Mouse (Mus musculus): Measurements from ENCODE around the gene Kifc3. TPM values are rescaled to one million over a fixed set of nuclear protein-coding genes. Genes with fewer than 3 reads are reported as not detected.

Kifc3 gene
- total and polyA plus RNA-seq, 2 experiments = 6.8 to 28.3 TPM

DNA sequence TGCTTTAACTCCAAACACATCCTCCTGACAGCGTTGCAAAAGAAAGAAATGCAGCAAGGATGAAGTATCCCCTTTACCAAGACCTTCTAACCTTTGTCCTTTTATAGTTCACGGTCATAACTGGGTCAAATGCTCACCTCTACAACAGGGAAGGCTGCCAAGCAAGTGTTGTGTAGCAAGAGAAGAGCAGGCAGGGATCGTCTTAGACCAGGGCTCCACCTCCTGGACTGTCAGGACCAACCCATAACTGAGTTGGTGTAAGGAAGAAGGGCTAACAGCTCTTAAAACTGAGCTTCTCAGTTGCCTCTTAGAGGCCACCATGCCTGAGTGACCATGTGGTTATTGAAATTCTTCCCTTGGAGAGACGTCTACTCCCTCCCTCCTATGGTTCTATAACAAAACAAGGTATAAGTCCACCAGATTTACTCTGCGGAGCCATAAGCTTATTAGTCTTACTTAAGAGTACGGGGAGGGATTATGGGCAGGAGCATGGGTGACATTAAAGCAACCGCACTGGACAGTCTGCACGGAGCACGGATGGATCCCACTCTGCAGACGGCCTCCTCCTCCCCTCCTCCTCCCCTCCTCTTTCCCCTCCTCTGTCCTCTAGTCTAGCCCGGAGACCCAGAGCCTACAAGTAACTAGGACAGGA is 13.2 kb upstream of the Kifc3 start:
- Histone ChIP-seq H3K9ac (ENCODE audit: low read depth, low read length) (no peak overlapping the region), H3K79me2 (ENCODE audit: control insufficient read depth, insufficient read depth, low read length) (no peaks in the 10 kb centered on the region), H3K27me3 (ENCODE audit: control insufficient read depth, insufficient read depth, low read length) (no peaks in the 10 kb centered on the region), H3K4me1 (ENCODE audit: control insufficient read depth, insufficient read depth, low read length) (no peaks in the 10 kb centered on the region), H3K27ac (replicated peaks; ENCODE audit: insufficient read depth, low read depth, low read length) (no peak overlapping the region), H3K4me3 (ENCODE audit: insufficient read depth, low read depth, low read length) (no peak overlapping the region), H3K36me3 (ENCODE audit: control insufficient read depth, insufficient read depth, low read length) (no peaks in the 10 kb centered on the region)
- whole genome bisulfite sequencing = 67% methylated on average over 11 of the region's 11 CpGs
- no peak for TF ChIP-seq CTCF (IDR thresholded peaks at IDR 0.05; ENCODE audit: low read depth, low read length)
- no peak for TF ChIP-seq POLR2A (IDR thresholded peaks at IDR 0.05; ENCODE audit: extremely low read depth, insufficient read depth, low read length)
- DNase-seq (ENCODE audit: extremely low read depth, low read depth, low spot score) = peak; percentile 40

DNA sequence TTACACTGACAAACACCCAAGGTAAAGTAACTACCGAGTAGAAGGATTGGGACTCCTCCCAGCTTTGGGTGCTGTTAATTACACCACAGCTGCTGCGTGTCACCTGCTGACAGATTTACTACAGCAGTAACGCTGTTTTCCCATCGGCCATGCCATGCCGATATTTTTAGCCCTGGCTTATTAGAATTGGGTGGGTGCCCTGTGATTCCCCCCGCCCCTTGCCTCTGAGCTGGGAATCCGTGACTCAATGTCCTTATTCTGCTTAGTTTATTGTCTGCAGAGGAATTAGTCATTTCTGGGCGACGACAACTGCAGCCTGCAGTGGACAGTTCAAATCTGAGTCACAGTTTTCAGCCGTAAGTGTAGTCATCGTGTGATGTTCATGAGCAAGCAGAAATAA is 7.3 kb upstream of the Kifc3 start:
- Histone ChIP-seq H3K4me3 (ENCODE audit: insufficient read depth, low read depth, low read length) (no peak overlapping the region), H3K27me3 (ENCODE audit: control insufficient read depth, insufficient read depth, low read length) (no peaks in the 10 kb centered on the region), H3K79me2 (ENCODE audit: control insufficient read depth, insufficient read depth, low read length) (no peaks in the 10 kb centered on the region), H3K9ac (ENCODE audit: low read depth, low read length) (no peak overlapping the region), H3K27ac (replicated peaks; ENCODE audit: insufficient read depth, low read depth, low read length) (no peak overlapping the region), H3K4me1 (ENCODE audit: control insufficient read depth, insufficient read depth, low read length) (no peaks in the 10 kb centered on the region), H3K36me3 (ENCODE audit: control insufficient read depth, insufficient read depth, low read length) (no peaks in the 10 kb centered on the region)
- TF ChIP-seq POLR2A (IDR thresholded peaks at IDR 0.05; ENCODE audit: extremely low read depth, insufficient read depth, low read length) = no peak
- WGBS = 77% methylated on average over 11 of the region's 11 CpGs
- DNase-seq (ENCODE audit: extremely low read depth, low read depth, low spot score) = no peak

DNA sequence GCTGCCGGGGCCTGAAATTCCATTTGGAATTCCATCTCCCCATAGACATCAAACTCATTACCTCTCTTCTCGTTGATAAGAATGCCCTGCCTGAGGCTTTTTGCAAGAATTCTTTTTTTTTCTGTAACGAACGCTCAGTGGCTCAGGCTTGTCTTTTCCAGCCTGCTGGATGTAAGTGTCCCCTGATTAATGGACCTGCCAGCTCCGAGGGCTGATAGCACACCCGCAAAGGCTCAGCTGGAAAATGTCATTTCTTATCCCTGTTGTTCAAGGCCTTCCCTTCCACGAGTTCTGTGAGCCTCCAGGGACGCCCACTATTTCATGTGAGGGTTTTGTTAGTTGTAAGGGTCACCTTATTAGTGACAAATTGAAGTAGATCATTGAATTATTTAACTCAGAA is 3.3 kb upstream of the Kifc3 start:
- Histone ChIP-seq H3K79me2 (ENCODE audit: control insufficient read depth, insufficient read depth, low read length) (no peaks in the 10 kb centered on the region), H3K36me3 (ENCODE audit: control insufficient read depth, insufficient read depth, low read length) (no peaks in the 10 kb centered on the region), H3K4me1 (ENCODE audit: control insufficient read depth, insufficient read depth, low read length) (no peaks in the 10 kb centered on the region), H3K9ac (ENCODE audit: low read depth, low read length) (no peak overlapping the region), H3K27ac (replicated peaks; ENCODE audit: insufficient read depth, low read depth, low read length) (no peak overlapping the region), H3K27me3 (ENCODE audit: control insufficient read depth, insufficient read depth, low read length) (no peaks in the 10 kb centered on the region), H3K4me3 (ENCODE audit: insufficient read depth, low read depth, low read length) (no peak overlapping the region)
- WGBS = 69% methylated on average over 8 of the region's 8 CpGs
- TF ChIP-seq CTCF (IDR thresholded peaks at IDR 0.05; ENCODE audit: low read depth, low read length) (no peak), POLR2A (IDR thresholded peaks at IDR 0.05; ENCODE audit: extremely low read depth, insufficient read depth, low read length) (no peak)
- no peak for DNase-seq (ENCODE audit: extremely low read depth, low read depth, low spot score)

DNA sequence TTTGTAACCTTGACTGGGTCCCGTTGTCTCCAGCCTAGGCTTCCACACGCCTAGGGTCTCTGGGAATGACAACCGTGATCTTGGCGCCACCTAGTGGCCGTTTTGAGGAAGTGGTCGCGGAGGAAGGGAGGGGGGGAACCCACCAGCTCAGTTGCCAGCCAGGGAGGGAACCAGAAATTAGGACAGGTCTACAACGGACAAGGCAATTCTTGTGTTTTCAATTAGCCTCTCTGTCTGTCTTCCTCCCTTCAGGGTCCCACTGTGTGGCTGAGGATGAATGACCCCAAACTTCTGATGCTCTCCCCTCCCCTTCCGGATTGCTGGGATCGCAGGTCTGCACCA is 1.4 kb upstream of the Kifc3 start:
- H3K9ac ChIP-seq (ENCODE audit: low read depth, low read length) = no peak overlapping the region
- 17% methylated on average over 10 of the region's 10 CpGs for WGBS
- H3K79me2 ChIP-seq (ENCODE audit: control insufficient read depth, insufficient read depth, low read length) = no peaks in the 10 kb centered on the region
- no peak overlapping the region for H3K27ac ChIP-seq (replicated peaks; ENCODE audit: insufficient read depth, low read depth, low read length)
- no peaks in the 10 kb centered on the region for H3K36me3 ChIP-seq (ENCODE audit: control insufficient read depth, insufficient read depth, low read length)
- no peaks in the 10 kb centered on the region for H3K27me3 ChIP-seq (ENCODE audit: control insufficient read depth, insufficient read depth, low read length)
- no peak for TF ChIP-seq POLR2A (IDR thresholded peaks at IDR 0.05; ENCODE audit: extremely low read depth, insufficient read depth, low read length)
- peak; percentile 96 for TF ChIP-seq CTCF (IDR thresholded peaks at IDR 0.05; ENCODE audit: low read depth, low read length)
- H3K4me3 ChIP-seq (ENCODE audit: insufficient read depth, low read depth, low read length) = no peak overlapping the region
- peaks cover 3% of the 10 kb centered on the region; the same call in 1 of the 2 replicates for H3K4me1 ChIP-seq (ENCODE audit: control insufficient read depth, insufficient read depth, low read length)
- DNase-seq (ENCODE audit: extremely low read depth, low read depth, low spot score) = peak; percentile 13

DNA sequence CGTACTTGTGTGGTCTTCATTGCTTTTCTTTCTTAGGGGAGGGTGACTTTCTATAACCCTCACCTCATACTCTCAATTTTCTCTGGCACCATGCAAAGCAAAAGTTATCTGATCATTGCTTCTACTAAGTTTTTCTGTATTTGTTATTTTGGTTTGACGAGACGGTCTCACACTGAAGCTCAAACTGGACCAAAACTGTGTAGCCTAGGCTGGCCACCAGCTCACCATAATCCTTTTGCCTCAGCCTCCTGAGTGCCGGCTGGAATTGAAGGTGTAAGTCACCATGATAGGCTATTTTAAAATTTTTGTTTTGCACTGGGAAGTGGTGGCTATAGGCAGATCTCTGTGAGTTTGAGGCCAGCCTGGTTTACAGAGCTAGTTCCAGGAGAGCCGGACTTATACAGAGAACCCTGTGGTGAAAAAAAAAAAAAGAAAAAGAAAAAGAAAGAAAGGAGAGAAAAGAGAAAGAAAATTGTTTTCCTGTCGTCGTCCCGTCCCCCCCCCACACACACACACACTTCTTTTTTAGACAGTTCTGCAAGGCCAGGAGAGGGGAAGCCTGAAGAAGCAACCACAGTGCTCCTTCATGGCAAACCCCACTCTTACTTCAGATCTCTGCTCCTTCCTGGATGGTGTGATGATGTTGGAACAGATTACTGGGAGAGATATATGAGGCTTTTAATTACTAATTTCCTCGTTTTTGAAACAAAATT is 870 bp upstream of the Kifc3 start:
- Histone ChIP-seq H3K27me3 (ENCODE audit: control insufficient read depth, insufficient read depth, low read length) (no peaks in the 10 kb centered on the region), H3K27ac (replicated peaks; ENCODE audit: insufficient read depth, low read depth, low read length) (no peak overlapping the region), H3K79me2 (ENCODE audit: control insufficient read depth, insufficient read depth, low read length) (no peaks in the 10 kb centered on the region), H3K4me1 (ENCODE audit: control insufficient read depth, insufficient read depth, low read length) (peaks cover 3% of the 10 kb centered on the region; the same call in 1 of the 2 replicates), H3K4me3 (ENCODE audit: insufficient read depth, low read depth, low read length) (no peak overlapping the region), H3K9ac (ENCODE audit: low read depth, low read length) (no peak overlapping the region), H3K36me3 (ENCODE audit: control insufficient read depth, insufficient read depth, low read length) (no peaks in the 10 kb centered on the region)
- no peak for TF ChIP-seq CTCF (IDR thresholded peaks at IDR 0.05; ENCODE audit: low read depth, low read length)
- no peak for TF ChIP-seq POLR2A (IDR thresholded peaks at IDR 0.05; ENCODE audit: extremely low read depth, insufficient read depth, low read length)
- 54% methylated on average over 9 of the region's 9 CpGs for whole genome bisulfite sequencing
- DNase-seq (ENCODE audit: extremely low read depth, low read depth, low spot score) = no peak

DNA sequence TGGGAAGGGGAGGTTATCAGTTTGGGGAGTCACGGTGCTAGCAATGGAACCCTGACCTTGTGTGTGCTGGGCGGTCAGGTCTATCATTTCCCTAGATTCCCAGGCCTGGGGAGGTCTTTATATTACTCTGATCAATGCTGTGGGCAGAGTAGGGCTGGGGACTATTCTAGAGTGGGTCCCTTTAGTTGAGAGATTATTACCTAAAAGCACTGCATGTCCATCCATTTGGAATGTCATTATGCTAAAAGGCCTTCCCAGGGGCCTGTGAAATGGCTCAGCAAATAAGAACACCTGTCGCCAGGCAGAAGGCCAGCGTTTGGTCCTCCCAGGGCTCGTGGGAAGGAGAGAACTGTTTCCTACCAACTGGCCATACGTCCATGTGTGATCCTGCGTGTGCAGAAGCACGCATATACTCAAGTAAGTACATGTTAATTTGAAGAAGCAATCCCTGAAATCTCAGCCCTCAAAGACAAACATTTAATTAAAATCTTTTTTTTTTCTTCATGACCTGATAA is 499 bp downstream of the Kifc3 start:
- Histone ChIP-seq H3K4me3 (ENCODE audit: insufficient read depth, low read depth, low read length) (no peak overlapping the region), H3K9ac (ENCODE audit: low read depth, low read length) (no peak overlapping the region), H3K36me3 (ENCODE audit: control insufficient read depth, insufficient read depth, low read length) (no peaks in the 10 kb centered on the region), H3K4me1 (ENCODE audit: control insufficient read depth, insufficient read depth, low read length) (peaks cover 3% of the 10 kb centered on the region; the same call in 1 of the 2 replicates), H3K79me2 (ENCODE audit: control insufficient read depth, insufficient read depth, low read length) (no peaks in the 10 kb centered on the region), H3K27ac (replicated peaks; ENCODE audit: insufficient read depth, low read depth, low read length) (no peak overlapping the region), H3K27me3 (ENCODE audit: control insufficient read depth, insufficient read depth, low read length) (no peaks in the 10 kb centered on the region)
- no peak for DNase-seq (ENCODE audit: extremely low read depth, low read depth, low spot score)
- WGBS = 86% methylated on average over 8 of the region's 8 CpGs
- no peak for TF ChIP-seq POLR2A (IDR thresholded peaks at IDR 0.05; ENCODE audit: extremely low read depth, insufficient read depth, low read length)
- TF ChIP-seq CTCF (IDR thresholded peaks at IDR 0.05; ENCODE audit: low read depth, low read length) = no peak

All from liver, adult 2 months (tissue).